Mouse (Mus musculus) T-helper 17 cell (primary cell): Measurements from ENCODE around the gene Myt1l.

Source experiments
- in situ Hi-C, 2 experiments: fragments of 300-600 bp; cut with MboI, MseI; formaldehyde crosslinking; loops; 1 replicate in 1 of 2; 2 replicates in 1 of 2; pipeline ENCODE4 v1.15.1; 2025; ENCODE audit warnings: high pct_unique_total_duplicates in 2 of 2

The Myt1l gene

GRCm38 (mm10) chr12:29897533-29898085 lies 369.4 kb downstream of the Myt1l start:
- in situ Hi-C loops = loop anchor here (25.0 kb wide), 1 partner anchor 1310 kb away; the partner anchor contains the start of gene Allc (in 2 of the 2)

GRCm38 (mm10) chr12:29904101-29904874 lies 376.1 kb downstream of the Myt1l start:
- in situ Hi-C loops = loop anchor here in 1 of 2 experiments (10.0 kb wide), 1 partner anchor 791 kb away; no protein-coding TSS in a partner anchor

DNA sequence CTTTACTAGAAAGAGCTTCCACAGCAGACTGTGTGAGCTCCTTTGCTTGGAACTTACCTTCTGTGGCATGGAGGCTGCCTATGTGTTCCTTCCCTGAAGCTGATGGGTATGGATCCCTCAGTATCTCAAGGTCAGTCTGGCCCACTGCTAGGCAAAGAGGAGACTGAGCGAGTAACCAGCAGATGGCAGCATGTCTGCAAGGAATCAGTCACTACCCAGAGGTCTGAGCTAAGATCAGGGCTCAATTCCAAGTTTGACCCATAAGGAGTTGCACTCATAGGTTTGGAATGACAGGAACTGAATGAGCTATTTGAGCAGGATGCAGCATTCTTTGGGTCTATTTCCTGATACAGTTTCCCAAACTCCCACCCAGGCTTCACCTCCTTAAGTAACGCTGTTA lies 378.9 kb downstream of the Myt1l start:
- in situ Hi-C loops = loop anchor here in 1 of 2 experiments (10.0 kb wide), 1 partner anchor 788 kb away; no protein-coding TSS in a partner anchor

GRCm38 (mm10) chr12:29916139-29916538 lies 388.0 kb downstream of the Myt1l start:
- in situ Hi-C loops = no loop called here

DNA sequence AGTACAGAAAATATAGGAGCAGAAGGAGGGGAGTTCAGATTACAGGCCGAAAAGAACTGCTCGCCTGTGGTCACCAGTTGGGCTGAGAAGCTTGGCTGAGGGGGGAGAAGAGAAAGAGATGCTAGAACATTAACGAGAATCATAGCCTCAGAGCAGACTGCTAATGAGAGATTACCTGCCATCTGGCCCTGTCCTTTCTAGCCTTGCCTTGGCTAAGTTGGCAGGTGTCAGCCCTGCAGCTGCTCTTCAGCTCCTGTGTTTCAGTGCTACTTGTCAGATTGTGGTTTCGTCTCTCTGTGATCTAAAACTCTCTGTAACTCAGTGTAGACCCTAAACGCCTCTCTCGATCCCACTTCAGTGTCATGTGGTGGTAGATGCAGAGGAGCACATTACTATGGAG lies 388.6 kb downstream of the Myt1l start:
- in situ Hi-C loops = no loop called here

GRCm38 (mm10) chr12:29920298-29920697 lies 392.1 kb downstream of the Myt1l start:
- in situ Hi-C loops = no loop called here

GRCm38 (mm10) chr12:29921481-29921880 lies 393.3 kb downstream of the Myt1l start:
- in situ Hi-C loops = no loop called here

DNA sequence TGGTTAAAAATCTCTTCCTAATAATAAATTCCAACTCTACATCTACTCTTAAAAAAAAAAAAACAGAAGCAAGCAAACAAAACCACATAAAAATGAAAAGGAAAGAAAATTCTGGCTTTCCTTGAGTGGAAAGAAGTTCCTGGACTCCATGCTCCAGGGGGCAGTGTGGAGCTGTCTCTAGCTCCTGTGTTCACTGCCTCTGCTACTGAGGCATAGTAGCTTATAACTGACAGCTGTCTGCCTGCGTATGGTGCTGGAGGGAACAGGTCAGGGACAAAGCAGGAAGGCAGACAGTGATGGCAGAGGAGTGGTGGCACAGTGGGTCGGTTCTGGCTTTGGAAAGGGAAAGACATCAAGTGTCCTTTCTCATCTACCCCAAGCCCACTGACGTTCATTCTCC lies 398.7 kb downstream of the Myt1l start:
- in situ Hi-C loops = no loop called here

DNA sequence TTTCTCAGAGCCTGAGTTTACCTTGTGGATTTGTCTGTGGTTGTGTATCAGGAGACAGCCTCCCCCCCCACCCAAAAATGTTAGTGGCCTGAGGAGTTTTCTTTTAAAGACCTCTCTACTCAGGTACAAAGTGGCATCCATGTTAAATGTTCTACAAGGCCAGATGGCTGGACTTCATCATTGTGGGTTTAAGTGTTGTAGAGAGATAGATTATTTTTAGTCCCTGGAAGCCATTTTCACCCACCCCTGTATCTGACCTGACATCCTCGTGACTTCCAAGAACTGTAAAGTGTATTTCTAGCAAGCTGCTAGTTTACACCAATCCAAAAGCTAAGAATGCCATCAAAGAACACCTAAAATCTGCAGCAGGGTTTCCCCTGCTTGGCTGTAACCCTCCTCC lies 402.4 kb downstream of the Myt1l start:
- in situ Hi-C loops = loop anchor here in 1 of 2 experiments (5.0 kb wide), 1 partner anchor 1938 kb away; no protein-coding TSS in a partner anchor

DNA sequence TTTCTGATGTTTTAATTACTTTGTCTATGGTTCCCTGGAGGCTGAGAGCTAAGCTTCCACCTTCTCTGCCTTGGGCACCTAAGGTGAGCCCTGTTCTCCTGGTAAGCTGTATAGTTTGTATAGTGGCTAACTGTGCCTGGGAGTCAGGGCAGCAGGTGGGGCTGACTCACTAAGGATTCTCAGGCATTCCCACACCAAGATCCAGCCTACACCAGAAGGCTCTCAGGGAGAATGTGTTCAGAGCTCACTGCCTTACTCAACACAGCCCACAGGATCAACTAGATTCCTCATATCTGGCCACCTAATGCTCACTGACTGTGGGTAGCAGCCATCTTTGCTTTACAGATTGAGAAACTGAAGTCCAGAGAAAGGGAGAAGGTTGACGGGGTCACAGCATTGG lies 404.8 kb downstream of the Myt1l start:
- in situ Hi-C loops = loop anchor here in 1 of 2 experiments (5.0 kb wide), 1 partner anchor 1941 kb away; no protein-coding TSS in a partner anchor

DNA sequence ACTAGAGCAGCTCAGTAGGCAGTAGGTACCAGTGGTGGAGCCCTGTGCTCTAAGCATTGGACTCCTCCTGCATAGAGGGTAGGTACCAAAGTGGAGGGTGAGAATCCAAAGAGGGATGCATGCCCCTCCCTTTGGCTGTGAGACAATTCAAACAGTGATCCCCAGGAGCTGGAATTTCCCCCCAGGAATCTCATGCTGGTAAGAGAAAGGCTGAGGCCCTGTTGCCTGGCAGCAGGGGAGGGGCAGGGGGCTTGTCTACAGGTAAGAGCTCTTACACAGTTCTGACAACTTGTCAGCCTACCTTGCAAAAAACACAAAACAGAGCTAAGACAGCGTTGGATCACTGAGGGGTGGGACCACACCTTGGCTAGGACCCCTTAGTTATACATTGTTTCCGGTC lies 405.3 kb downstream of the Myt1l start:
- in situ Hi-C loops = loop anchor here in 1 of 2 experiments (5.0 kb wide), 1 partner anchor 1941 kb away; no protein-coding TSS in a partner anchor

DNA sequence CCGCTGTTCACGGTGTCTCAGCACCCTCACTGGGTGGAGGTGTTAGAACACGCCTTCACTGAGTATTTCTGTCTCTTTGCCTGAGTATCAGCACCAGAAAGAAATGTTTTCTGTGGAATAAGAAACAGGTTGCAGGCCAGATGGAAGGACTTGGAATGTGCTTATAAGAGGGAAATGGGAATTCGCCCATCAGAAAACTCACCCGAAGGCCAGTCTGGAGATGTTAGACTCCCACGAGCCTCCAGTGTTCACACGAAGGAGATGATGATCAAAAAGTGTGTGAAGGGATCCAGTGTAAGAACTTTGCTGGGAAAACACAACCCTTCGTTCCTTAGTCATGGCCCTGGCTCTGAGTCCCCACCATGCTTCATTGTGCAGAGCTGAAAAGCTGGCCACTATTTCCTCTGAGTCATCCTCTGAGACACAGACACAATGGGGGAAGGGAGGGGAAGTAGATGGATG lies 406.0 kb downstream of the Myt1l start:
- in situ Hi-C loops = loop anchor here in 1 of 2 experiments (5.0 kb wide), 1 partner anchor 1942 kb away; no protein-coding TSS in a partner anchor

DNA sequence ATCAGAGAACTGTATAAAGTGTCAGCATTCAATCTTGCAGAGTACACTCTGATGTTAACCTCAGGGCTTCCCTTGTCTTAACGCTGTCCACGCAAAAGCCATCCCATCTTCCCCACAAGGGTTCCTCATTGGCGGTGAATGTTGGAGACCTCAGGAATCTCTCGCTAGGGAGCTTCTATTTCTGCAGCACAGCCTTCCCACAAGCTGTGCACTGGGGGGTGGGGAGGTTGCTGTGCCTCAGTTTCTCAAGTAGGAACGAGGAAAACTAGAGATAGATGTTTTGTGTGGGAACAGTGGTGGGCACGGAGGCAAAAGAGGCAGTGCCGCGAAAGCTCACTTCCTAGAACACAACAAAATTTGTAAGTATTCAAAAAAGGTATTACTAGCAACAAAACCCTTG lies 409.1 kb downstream of the Myt1l start, which contains the start of gene Pxdn:
Pxdn (plus strand) TSS at position 301 of the 400 bp plus-strand sequence.
- in situ Hi-C loops = no loop called here

DNA sequence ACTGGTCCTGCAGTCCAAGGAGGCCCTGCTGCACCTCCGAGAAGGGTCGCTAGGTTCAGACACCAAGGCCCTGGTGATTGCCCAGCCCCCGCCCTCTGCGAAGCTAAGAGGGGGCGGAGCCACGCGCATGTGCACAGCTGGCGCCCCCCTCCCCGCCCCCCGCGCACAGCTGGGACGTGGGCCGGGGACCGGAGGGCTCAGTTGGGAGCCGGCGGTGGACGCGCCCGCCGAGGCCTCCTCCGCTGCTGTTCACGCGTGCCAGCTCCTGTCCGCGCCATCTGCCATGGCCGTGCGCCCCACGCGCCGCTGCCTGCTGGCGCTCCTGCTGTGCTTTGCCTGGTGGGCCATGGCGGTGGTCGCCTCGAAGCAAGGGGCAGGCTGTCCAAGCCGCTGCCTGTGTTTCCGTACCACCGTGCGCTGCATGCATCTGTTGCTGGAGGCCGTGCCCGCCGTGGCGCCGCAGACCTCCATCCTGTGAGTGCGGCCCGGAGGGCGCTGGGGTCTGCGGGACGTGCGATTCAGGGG lies 409.7 kb downstream of the Myt1l start:
- in situ Hi-C loops = no loop called here

DNA sequence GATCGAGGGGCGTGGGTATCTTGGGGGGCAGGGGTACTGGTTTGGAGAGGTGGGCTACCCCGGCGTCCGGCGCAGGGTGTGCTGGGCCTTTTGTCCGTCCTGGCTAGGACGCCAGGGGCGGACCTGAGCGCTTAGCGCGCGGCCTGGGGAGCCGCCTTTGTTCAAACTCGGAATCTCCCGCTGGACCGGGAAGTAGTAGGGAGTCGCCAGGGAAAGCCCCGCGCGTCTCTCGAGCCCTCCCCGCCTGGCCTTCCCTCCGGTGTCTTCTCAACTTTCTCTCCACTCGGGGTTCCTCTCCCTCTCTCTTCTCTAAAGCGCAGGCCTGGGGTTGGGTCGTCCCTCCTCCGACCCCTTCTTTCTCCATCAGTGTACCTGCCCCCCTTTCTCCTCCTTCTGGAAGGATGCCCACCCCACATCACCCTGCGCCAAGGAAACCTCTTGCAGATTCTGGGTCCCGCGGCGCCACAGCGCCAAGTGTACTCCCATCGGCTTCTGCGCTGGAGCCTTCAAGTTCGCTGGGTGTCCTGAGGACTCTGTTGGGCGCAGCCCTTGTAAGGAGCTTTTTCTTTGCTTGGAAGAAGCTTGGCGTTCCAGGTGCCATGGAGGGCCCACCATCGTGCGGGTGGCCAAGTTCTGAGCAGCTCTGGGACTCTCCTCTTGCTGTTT lies 410.3 kb downstream of the Myt1l start:
- in situ Hi-C loops = no loop called here

DNA sequence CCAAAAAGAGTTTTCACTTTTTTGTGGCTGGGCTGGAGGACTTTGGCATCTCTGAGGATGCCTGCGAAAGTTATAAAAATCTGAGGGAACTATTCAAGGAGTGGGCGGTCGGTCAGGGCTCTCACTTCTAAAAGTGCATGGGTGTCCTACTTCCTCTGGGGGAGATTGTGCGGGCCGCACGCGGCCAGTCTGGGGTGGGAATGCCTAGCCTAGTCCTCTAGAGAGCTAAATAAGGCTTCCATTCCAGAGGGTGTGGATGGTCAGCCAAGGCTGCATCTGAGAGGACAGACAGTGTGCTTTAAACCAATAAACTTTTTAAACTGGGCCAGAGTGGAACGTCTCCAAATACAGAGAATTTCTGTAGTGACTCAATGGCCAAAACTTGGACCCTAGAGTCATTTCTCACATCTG lies 411.1 kb downstream of the Myt1l start:
- in situ Hi-C loops = no loop called here

DNA sequence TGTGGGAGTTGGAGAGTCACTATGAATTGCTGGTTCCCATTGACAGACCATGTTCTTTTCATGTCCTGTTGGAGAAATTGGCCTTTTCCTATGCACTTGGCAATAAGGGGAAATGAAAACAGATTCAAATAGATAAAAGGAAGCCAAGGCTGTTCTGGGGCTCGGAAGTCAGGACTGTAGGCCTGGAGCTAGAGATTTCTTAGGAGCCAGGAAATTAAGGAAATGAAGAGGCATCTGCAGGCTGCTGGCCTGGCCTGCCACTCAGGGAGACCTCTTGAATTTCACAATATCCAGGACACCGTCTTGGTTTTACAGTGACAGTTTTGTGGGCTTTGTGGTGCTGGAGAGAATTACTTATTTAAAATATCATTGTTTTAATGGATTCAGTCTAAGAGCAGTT lies 414.3 kb downstream of the Myt1l start:
- in situ Hi-C loops = no loop called here

DNA sequence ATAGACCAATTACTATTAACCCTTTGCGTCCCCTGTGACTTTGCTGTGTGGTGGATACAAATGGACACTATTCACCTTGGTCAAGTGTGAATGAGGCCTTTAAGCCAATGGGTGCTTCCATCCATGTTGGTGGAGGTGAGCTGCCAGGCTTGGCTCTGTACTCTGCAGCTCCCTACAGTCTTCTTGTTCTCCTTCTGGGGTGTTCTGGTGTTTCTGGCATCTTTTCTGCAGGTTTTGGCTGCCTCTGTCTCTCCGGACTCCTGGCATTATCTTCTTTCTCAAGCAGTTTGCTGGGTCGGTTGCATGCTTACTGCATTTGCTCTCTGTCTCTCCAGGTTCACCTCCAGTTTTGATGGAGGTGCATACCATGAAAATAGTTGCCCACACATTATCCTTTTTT lies 416.5 kb downstream of the Myt1l start:
- in situ Hi-C loops = no loop called here

DNA sequence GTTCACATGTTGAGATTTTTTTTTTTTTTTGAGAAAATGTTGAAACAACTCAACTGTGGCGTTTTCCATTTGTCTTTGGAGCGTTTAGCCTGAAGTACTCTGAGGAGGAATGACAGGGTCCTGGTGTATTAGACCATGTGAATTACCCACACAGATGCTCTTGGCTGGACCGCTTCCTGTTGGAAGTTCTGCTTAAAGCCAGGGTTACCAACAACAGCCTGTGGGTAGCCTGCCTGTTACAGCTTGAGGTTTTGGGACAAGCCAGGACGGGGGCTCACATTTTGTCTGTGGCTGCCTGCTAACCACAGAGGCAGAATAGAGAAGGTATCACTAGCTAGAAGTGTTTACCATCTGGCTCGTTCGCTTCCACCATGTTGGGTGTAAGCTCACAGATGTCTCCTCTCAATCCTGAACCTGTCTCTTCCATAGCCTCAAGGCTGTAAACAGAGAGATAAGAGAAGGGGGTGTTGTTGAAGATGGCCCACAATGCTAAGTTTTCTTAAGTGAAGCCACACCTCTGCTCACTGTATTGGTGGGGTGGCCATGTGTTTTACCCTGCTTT lies 417.1 kb downstream of the Myt1l start:
- in situ Hi-C loops = no loop called here

- in situ Hi-C loops = no loop called here
Observed at GRCm38 (mm10) chr12:29951043-29951442, 422.9 kb downstream of the Myt1l start.

DNA sequence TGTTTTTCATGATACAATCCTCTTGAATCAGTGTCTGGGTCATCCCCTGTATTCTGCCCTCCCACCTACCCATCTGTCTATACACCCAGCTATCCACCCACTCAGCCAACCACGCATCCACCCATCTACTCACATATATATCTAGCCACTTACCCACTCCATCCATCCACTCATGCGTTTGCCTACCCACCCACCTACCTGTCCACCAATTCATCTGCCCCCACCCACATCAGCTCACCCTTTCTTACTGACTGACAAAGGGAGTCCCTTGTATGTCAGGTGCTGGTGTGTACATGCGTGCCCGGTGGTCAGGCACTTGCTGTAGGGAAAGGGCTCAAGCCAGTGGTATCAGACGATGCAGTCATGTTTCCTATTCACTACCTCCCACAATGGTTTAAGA lies 423.3 kb downstream of the Myt1l start:
- in situ Hi-C loops = no loop called here
